17 mouse cellular contexts compared by ENCODE assay signal in genomic region chr6:148515105-148515504, GRCm38 (mm10).
"Had no signal": no experiment of that assay in that cellular context is flagged by ENCODE, and none has a peak within 500 bp of the region (broad histone marks: within the 10 kb centered on the region; RNA-seq: fewer than 3 reads in every experiment).

No protein-coding gene starts in this region.

- ATAC-seq: inflammation-experienced regulatory T-cells, adult 6 months; intestine, postnatal 0 days had no signal

- H3K4me2 ChIP-seq: limb, embryonic 12.5 days; lung, embryonic 15.5 days; midbrain, embryonic 12.5 days; neural tube, embryonic 12.5 days; stomach, embryonic 15.5 days had no signal

- H3K9me3 ChIP-seq: limb, embryonic 12.5 days; lung, embryonic 15.5 days; megakaryocyte, embryonic 14.5 days; midbrain, embryonic 12.5 days; neural tube, embryonic 12.5 days; stomach, embryonic 15.5 days had no signal

- H3K27ac ChIP-seq: kidney, postnatal 0 days; limb, embryonic 12.5 days; lung, embryonic 15.5 days; macrophage; midbrain, embryonic 12.5 days; neural tube, embryonic 12.5 days; stomach, embryonic 15.5 days had no signal

- H3K27me3 ChIP-seq: limb, embryonic 12.5 days; lung, embryonic 15.5 days; midbrain, embryonic 12.5 days; neural tube, embryonic 12.5 days; stomach, embryonic 15.5 days had no signal

- H3K9ac ChIP-seq: limb, embryonic 12.5 days; lung, embryonic 15.5 days; midbrain, embryonic 12.5 days; neural tube, embryonic 12.5 days; stomach, embryonic 15.5 days had no signal

- H3K4me1 ChIP-seq: lung, embryonic 15.5 days; megakaryocyte, embryonic 14.5 days; midbrain, embryonic 12.5 days; neural tube, embryonic 12.5 days; stomach, embryonic 15.5 days had no signal

- H3K4me3 ChIP-seq: limb, embryonic 12.5 days; lung, embryonic 15.5 days; megakaryocyte, embryonic 14.5 days; midbrain, embryonic 12.5 days; neural tube, embryonic 12.5 days; stomach, embryonic 15.5 days had no signal

- H3K36me3 ChIP-seq: limb, embryonic 12.5 days; lung, embryonic 15.5 days; midbrain, embryonic 12.5 days; neural tube, embryonic 12.5 days; stomach, embryonic 15.5 days had no signal

- DNase-seq: kidney, adult 9 months; kidney, postnatal 36 days; layer of hippocampus, adult 9-11 months; lung, postnatal 14 days; retina, postnatal 1 day; right cerebral cortex, postnatal 14 days; thymus, postnatal 36 days had no signal
